Mouse (Mus musculus) brain, embryonic 14.5 days (tissue): ENCODE measurements around the gene Tmem135.

ENCODE experiments used
- CTCF ChIP-seq: fragments of 200-500 bp; IDR thresholded peaks from 2 replicates; pipeline ENCODE4 v1.5.1; 2012; ENCODE audit warnings: inconsistent platforms, mild to moderate bottlenecking, moderate library complexity, borderline replicate concordance; ENCODE audit not compliant: insufficient read depth, insufficient read length; ENCODE audit errors: extremely low read depth
- POLR2A ChIP-seq: fragments of 200-500 bp; IDR thresholded peaks from 2 replicates; pipeline ENCODE4 v1.6.1; 2012; ENCODE audit warnings: mild to moderate bottlenecking, inconsistent platforms, borderline replicate concordance; ENCODE audit not compliant: poor library complexity, insufficient read depth, insufficient read length, severe bottlenecking; ENCODE audit errors: extremely low read depth

DNA sequence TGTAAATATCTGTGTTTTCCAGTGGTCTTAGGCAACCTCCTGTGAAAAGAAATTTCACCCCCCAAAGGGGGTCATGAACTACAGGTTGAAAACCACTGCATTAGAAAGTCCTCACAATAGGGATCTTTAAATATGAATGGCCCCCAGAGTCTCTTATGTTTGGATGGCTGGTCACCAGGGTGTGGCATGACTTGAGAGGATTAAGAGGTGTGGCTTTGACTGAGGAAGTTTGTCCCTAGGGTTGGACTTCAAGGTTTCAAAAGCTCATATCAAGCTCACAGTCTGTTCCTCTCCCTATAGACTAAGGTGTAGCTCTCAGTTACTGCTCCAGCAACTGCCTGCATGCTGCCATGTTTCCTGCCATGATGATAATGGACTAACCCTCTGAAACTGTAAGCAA, 62.0 kb downstream of the Tmem135 start:
- TF ChIP-seq CTCF (no peak), POLR2A (no peak)
